Mouse (Mus musculus): Measurements from ENCODE around the gene A630095N17Rik.
"Not testable (repeated sequence)": the region's sequence is repeated elsewhere in the genome, so short reads cannot be mapped to it uniquely, and the experiment has no call there.

A630095N17Rik gene

DNA sequence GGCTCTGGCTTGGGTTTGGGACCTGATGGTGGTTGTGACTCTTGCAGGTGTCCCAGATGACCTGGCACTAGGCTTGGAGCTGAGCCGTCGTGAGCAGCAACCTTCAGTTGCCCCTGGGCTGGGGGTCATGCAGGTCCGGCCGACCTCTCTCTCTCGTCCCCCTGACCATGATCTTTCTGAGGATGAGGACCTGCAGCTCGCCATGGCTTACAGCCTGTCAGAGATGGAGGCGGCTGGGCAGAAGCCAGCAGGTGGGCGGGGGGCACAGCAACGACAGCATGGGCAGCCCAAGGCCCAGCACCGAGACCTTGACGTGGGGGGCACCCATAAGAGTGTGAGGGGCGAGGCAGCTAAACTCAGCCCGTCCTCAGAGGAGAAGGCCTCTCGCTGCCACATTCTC, 11.5 kb upstream of the A630095N17Rik start:
- DNase-seq (ENCODE audit: low spot score in 2 of 2) = no peak

DNA sequence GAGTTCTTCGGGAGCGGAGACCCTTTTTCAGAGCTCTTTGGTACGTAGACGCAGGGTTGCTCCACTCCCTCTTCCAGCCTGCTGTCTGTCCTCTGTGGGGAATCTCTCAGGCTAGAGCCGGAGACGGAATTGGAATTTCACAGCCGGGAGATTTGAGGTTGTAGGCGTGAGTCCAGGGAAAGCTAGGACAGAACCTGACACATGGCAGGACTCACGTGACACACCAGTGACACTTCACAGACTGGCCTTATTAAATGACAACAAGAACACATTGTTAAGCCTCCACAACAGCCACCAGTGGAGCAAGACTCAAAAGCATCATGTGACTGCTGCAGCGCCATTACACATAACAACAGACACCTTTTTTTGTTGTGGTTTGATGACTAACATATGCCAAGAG, 7.7 kb upstream of the A630095N17Rik start:
- DNase-seq (ENCODE audit: low spot score in 2 of 2) = no peak

DNA sequence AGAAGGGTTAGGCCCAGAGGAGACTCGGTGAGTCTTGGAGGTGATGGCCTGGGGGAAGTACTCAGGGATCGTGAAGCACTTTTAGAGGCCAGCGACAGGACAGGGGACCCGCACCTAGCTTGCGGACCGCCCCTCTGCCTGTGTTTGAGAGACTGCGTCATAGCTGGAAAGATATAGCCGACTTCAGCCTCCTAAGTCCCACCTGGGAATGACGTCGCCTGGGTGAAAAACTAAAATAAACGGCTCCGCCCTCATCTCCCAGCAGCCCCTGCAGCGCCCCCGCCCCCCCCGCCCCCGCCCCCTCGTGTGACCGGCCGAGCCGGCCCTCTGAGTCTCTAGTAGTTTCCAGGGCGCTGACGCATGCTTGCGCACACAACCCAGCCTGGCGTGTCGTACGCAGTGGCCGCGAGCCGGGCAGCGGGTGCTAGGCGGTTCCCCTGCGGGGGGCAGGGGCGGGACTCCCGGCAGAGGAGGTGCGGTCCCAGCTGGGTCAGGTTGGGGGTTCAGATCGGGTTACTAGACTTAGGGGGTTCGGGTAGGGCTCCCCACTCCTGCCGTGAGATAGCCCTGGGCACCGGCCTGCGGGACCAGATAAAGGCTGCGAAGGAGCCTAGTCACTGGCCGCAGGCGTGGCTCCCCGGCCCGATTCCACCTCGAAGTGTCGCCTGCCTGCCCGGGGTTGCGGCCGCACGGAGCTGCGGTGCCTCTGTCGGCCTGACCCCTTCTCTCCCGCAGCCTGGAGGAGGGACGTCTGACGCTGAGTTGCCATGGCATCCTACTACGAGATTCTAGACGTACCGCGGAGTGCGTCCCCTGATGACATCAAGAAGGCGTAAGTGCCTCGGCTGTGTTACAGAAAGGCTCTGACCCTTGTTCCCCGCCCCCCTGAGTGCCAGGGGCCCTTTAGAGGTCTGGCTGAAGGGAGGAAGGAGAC, 4.5 kb upstream of the A630095N17Rik start, which contains the start of gene Dnajb2:
Gene Dnajb2, plus strand, starts transcription at position 290 of the 934 bp plus-strand sequence.
- peak; percentile 77 to 79 for DNase-seq (ENCODE audit: low spot score in 2 of 2)

DNA sequence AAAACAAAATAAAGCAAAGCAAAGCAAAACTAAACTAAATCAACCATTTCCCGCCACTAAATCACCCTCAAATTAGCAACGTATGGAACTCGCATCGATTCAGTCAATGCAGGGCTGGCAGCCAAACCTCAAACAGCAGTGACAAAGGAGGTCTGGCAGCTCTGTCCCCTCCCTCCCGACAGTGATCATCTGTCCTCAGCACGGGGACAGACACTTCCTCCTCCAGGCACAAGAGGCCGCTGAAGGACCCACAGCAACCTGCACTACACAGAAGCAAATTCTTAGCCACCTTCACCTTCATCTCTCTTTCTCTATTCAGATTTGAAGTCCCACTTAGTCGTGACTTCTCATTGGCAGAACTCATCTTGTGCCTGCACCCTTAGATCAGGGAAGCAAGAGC, 2.7 kb upstream of the A630095N17Rik start:
- no peak for DNase-seq (ENCODE audit: low spot score in 2 of 2)

DNA sequence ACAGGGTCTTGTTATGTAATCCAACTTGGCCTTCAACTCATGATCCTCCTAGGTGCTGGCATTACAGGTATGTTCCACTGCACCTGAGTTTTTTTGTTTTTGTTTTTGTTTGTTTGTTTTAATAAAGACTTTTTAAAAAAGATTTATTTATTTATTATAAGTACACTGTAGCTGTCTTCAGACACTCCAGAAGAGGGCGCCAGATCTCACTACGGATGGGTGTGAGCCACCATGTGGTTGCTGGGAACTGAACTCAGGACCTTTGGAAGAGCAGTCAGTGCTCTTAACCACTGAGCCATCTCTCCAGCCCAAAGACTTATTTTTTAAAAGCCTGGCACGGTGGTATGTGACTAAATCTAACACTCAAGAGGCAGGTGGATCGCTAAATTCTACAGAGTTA, 587 bp upstream of the A630095N17Rik start:
- DNase-seq (ENCODE audit: low spot score in 2 of 2) = not testable (repeated sequence)

DNA sequence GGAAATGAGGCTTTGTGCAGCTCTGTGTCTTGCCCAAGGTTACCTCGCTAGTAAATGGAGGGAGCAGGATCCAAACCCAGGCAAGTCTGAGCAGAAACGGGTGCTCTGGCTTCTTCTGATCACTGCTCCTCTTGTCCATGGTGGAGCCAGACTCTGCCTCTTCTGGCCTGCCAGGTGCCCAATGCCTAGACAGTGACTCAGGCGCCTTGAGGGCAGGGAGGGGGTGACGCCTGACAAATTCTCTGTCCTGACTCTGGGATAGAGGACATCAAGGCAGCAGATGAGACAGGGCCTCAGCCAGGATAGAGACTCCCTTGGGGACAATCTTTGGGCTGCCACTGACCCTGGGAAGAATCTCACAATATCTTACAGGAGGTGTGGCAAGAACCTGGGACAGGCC, 678 bp downstream of the A630095N17Rik start:
- no peak for DNase-seq (ENCODE audit: low spot score in 2 of 2)

DNA sequence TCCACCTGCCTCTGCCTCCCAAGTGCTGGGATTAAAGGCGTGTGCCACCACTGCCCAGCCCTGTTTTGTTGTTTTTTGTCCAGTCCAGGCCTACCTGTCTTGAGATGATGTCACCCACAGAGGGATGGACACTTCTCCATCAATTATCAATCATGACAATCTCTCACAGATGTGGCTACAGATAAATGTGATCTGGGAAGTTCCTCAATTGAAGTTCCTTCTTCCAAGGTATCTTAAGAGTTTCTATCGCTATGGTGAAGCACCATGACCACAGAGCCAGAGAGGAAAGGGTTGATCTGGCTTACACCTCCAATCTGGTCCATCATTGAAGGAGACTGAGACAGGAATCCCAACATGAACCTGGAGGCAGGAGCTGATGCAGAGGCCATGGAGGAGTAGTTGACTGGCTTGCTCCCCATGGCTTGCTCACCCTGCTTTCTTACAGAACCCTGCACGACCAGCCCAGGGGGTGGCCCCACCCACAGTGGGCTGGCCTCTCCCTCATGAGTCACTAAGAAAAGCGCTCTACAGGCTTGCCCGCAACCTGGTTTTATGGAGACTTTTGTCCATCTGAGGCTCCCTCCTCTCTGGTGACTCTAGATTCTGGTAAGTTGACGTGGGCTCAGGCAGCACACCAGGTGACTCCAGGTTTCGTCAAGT, 1.4 kb downstream of the A630095N17Rik start:
- no peak for DNase-seq (ENCODE audit: low spot score in 2 of 2)

DNA sequence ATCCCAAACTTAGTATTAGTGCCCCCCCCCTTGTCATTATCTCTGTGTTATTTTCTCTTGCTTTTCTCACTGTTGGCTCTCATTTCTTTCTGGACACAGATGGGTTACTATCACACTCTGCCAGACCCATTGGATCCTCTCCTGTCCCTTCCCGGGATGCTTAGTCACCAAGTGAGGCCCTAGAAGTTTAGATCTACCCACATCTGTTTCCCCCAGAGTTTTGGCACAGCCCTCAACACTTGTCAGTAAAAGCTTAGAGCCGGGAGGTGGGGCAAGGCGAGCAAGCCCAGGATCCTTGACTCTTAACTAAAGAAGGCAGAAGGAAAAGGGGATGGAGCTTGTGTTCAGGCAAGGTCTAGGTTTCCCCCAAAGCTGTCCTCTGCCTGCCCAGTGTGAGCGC, 2.7 kb downstream of the A630095N17Rik start:
- DNase-seq (ENCODE audit: low spot score in 2 of 2) = no peak

DNA sequence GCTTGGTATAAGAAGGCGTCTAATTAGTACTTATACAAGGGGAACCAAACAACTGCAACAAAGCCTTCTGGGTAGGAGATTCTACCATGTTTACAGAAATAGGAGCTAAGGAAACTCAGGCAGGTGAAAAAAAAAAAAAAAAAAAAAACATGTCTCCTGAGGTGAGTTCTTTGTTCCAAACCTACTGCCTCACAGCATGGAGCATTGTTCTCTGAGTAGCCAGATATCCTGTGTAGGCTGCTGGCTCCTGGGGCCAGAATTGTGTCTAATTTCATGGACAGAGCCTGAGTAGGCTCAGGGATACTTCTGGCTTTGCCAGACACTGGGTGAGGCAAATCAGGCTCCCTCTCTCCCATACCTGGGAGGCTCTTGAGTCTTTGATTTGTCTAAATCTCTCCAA, 4.2 kb downstream of the A630095N17Rik start:
- no peak for DNase-seq (ENCODE audit: low spot score in 2 of 2)

DNA sequence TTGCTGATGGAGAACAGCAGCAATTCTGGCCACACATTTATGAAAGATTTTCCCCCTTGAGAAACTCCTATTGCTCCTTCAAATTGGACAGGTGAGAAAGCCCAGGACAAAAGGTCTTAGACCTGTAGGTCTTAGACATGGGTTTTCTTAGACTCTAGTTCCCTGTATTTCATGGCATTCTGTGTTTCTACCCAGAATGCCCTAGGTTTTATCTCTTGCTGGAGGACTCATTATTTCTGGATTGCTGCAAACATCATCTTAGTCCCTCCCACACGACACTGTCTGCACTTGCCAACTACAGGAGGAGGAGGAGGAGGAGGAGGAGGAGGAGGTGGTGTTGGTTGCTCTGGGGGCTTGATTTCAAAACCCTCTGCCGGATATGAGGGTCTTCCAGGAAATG, 5.8 kb downstream of the A630095N17Rik start:
- no peak for DNase-seq (ENCODE audit: low spot score in 2 of 2)

DNA sequence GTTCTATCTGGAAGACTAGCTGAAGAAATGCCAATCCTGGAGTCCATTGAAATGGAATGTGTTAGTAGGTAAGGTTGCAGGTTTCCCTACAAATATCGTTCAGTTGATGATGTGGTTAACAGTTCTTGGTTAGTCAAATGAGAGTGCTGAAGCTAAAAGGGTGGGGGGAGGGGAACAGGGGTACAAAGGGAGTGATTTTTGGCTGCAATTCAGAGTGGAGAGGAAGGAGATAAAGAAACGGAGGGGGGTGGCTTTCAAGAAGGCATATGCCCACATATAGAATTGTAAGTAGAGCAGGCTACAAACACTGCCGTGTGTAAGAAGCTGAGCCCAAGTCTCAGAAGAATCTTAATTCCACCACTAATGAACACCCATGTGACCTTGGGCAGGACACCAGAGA, 6.4 kb downstream of the A630095N17Rik start:
- no peak for DNase-seq (ENCODE audit: low spot score in 2 of 2)

DNA sequence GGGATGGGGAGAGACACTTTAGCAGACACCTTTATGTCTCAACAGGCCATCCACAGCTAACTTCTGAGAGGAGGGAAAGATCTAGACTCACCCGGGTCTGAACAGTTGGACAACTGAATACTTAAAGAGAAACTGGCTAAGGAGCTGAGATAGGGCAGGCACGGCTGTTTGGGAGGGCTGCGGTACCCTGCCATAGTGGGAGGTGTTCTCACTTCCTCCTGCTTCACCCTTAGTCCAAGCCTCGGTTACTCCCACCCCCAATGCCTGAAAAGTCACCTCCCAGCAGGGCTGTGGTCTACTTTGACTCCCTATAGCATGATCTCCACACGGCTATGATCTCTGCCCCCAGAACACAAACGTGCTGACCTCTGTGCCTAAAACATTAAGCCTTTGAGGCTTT, 8.4 kb downstream of the A630095N17Rik start:
- DNase-seq (ENCODE audit: low spot score in 2 of 2) = no peak

DNA sequence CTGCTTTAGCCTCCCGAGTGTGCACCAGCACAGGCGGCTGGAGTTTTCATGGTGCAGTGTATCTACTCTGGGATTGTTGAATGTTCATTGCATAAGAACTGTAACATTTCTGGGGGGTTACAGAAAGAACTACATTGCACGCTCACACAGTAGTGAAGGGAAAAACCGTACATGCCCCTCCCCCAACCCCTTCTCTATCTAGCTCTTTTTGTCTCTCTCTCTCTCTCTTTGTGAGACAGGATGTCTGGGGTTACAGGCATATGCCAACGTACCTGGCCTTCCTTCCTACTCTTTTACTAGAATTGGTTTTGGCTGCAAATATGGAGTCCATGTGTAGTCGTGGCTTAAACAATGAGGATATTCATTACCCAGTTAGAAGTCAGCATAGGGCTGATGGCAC, 9.0 kb downstream of the A630095N17Rik start:
- DNase-seq (ENCODE audit: low spot score in 2 of 2) = no peak

DNA sequence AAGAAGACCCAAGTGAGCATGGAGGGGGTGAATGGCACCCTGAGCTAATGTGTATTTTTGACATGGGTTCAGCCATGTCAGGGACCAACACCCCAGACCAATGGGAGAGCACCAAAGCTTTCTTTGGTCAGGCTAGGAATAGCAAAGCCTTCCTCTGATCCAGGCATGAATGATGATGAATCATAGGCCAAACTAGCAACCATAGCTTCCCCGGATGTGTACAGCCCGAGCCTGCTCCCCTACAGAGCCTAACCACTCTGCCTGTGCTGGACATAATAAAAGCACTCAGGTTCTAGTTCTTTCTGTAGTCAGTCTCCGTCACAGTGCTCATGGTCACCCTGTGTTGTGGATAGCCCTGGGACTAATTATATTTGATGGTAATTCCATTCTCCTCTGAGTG, 10.4 kb downstream of the A630095N17Rik start:
- DNase-seq (ENCODE audit: low spot score in 2 of 2) = no peak

DNA sequence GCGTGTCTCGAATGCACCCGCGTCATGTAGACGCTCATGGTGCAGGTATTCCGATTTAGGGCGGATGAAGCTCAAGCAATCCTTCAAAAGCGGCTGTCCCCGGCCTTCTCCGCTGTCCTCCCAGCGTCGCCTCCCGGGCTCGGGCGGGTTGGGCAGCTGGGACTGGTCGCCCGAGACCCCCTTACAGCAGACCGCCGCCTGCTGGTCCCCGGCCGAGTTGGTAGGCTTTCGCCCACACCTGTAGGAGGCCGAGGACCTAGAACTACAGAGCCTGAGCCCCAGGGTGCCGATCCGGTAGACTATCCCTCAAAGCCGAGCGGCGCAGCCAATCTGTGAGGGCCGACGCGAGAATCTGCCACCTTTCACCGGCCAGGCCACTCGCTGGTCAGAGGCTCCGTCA, 12.4 kb downstream of the A630095N17Rik start, which contains the start of gene Tuba4a:
Gene Tuba4a, minus strand, starts transcription at position 335 of the 400 bp plus-strand sequence.
- no peak for DNase-seq (ENCODE audit: low spot score in 2 of 2)

DNA sequence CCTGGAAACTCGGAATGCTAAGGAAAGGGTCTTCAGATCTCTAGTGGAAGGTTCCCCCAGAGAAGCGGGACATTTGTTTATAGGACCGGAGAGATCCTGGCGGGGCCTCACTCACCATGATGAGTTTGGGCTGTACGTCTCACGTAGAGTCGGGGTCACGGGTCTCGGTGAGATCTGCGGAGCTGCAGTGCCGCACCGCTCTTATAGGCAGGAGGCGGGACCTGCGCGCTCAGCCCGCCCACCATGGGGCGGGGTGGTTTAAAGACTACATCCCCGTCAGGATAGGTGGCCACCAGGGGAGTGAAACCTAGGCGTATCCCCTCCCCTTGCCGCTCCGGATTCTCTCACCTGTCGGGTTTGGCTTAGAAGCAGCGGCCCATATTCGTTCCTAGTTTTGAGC, 12.8 kb downstream of the A630095N17Rik start:
- DNase-seq (ENCODE audit: low spot score in 2 of 2) = peak; percentile 85 to 87

DNA sequence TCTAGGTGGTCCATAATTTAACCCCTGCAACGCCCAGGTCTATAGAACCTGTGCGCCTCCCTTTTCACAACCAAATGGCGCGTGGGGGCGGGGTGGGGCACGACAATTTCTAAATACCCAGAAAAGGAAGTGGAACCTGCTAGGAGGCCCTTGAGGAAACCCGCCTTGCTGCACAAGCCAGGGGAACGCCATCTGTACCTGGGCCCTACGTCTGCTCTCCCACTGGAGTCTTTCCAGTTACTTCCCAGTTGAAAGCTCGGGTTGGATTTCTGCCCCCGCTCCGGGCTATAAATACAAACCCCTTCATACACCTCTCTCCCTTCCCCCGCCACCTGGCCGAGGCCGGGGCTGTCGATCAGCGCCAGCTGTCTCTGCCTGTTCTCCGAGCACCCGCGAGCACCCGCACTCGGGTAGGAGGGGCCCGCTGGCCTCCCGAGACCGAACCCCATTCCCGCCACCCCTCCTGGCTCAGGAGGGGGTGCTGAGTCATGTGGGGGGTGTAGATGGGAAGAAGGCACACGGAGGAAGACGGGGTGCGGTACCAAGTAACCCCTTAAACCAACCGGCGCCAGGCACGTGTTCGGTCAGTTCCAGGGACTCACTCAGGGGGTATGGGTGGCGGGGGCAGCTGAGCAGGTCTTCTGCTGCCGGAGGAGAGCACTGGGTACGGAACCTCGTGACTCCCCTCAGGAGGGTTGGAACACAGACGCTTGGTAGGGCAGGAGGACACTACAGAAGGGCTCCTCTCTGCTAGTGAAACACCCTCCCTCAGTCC, 13.5 kb downstream of the A630095N17Rik start:
- DNase-seq (ENCODE audit: low spot score in 2 of 2) = peak; percentile 40 to 66

DNA sequence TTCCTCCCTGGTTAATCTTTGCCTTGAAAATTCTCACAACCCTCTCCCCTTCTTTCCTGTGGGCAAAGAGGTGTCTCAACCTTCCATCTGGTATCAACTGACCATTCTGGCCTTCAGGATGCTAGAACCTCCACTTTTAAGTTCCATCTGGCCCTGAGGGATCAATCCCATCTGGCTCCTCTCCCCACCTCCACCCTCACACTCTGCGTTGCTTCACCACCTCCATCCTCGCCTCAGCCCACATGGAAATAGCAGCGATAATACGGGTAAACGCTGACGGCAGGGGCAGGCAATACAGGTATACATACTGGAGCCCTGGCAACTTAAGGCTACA, 14.0 kb downstream of the A630095N17Rik start:
- DNase-seq (ENCODE audit: low spot score in 2 of 2) = no peak

DNA sequence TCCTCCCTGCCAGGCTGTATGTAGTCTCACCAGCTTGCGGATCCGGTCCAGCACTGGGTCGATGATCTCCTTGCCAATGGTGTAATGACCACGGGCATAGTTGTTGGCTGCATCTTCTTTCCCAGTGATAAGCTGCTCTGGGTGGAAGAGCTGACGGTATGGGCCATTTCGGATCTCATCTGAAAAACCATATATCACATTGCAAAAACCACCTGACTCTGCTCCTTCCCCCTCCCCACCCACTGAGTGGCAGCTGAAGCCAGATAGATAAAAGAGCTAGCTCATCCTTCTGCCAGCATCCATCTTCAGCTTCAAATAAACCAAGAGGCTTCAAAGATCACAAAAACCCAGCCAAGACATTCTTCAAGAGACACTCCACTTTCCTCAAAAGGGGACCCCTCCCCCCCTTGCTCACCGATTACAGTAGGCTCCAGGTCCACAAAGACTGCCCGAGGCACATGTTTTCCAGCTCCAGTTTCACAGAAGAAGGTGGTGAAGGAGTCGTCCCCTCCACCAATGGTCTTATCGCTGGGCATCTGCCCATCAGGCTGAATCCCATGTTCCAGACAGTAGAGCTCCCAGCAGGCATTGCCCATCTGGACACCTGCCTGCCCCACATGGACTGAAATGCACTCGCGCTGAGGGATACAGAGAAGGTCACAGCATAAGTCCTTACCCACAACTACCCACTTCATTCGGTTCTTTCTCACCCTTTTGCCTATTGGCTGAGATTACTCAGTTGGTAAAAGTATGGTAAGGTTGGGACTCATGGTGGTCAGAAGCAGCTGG, 14.9 kb downstream of the A630095N17Rik start:
- DNase-seq (ENCODE audit: low spot score in 2 of 2) = no peak

DNA sequence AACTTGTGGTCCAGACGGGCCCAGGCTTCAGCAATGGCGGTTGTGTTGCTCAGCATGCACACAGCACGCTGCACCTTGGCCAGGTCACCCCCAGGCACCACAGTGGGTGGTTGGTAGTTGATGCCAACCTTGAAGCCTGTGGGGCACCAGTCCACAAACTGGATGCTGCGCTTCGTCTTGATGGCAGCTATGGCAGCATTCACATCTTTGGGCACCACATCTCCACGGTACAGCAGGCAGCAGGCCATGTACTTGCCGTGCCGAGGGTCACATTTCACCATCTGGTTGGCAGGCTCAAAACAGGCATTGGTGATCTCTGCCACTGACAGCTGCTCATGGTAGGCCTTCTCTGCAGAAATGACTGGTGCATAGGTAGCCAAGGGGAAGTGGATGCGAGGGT, 16.1 kb downstream of the A630095N17Rik start:
- no peak for DNase-seq (ENCODE audit: low spot score in 2 of 2)

DNA sequence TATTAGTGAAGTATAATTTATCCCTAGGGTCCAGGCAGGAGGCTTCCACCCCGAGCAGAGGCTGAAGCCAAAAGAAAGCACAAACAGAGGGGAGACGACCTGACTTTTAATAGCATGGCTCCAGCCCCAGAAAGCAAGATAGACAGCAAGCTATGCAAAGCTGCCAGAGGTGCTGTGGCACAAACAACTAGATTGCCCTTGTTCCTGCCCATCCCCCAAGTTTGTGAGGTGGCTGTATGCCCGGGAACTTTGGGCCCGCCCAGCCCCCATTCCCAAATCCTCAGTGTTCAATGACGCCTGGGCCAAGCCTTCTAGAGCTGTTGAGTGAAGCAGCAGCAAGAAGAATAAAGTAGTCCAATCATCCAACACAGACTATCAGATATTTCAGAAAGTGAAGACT, 17.0 kb downstream of the A630095N17Rik start:
- peak; percentile 67 to 72 for DNase-seq (ENCODE audit: low spot score in 2 of 2)

Data from frontal cortex, postnatal 10 days (tissue).